Mouse (Mus musculus) myocyte (in vitro differentiated cells): ENCODE measurements around the gene Sirt7.

Experiments used
- CEBPB ChIP-seq: IDR thresholded peaks from 2 replicates; pipeline ENCODE4 v1.6.1; 2011; ENCODE audit warnings: mild to moderate bottlenecking, moderate library complexity; ENCODE audit not compliant: poor library complexity, insufficient read depth, severe bottlenecking
- MAX ChIP-seq: IDR thresholded peaks from one replicate; pipeline ENCODE4 v1.6.1; 2011; ENCODE audit warnings: low read depth, mild to moderate bottlenecking, control low read depth
- MYOD1 ChIP-seq, 3 experiments: IDR thresholded peaks; one replicate each; pipeline ENCODE4 v1.6.1; 2011; ENCODE audit warnings: control low read depth in 2 of 3, low read depth in 2 of 3, mild to moderate bottlenecking in 2 of 3, moderate library complexity in 1 of 3; ENCODE audit not compliant: insufficient read length in 2 of 3, control insufficient read depth in 1 of 3
- MYOG ChIP-seq, 3 experiments: IDR thresholded peaks; one replicate each; pipeline ENCODE4 v1.6.1; 2011; ENCODE audit warnings: control low read depth in 2 of 3, low read depth in 2 of 3, mild to moderate bottlenecking in 2 of 3; ENCODE audit not compliant: insufficient read length in 2 of 3, control insufficient read depth in 1 of 3, insufficient read depth in 1 of 3
- POLR2A ChIP-seq: IDR thresholded peaks from one replicate; pipeline ENCODE4 v1.6.1; 2011; ENCODE audit warnings: low read depth, mild to moderate bottlenecking, control low read depth, moderate library complexity; ENCODE audit not compliant: insufficient read length
- POLR2AphosphoS2 ChIP-seq: IDR thresholded peaks from one replicate; pipeline ENCODE4 v1.6.1; 2011; ENCODE audit warnings: low read depth, control low read depth; ENCODE audit not compliant: insufficient read length
- SRF ChIP-seq: IDR thresholded peaks from one replicate; pipeline ENCODE4 v1.6.1; 2011; ENCODE audit warnings: low read depth; ENCODE audit not compliant: control insufficient read depth, insufficient read length
- TCF12 ChIP-seq: IDR thresholded peaks from one replicate; pipeline ENCODE4 v1.6.1; 2011; ENCODE audit warnings: mild to moderate bottlenecking, control low read depth; ENCODE audit not compliant: poor library complexity, insufficient read depth, severe bottlenecking
- TCF3 ChIP-seq: IDR thresholded peaks from one replicate; pipeline ENCODE4 v1.6.1; 2011; ENCODE audit warnings: low read depth, control low read depth; ENCODE audit not compliant: insufficient read length
- USF1 ChIP-seq: IDR thresholded peaks from one replicate; pipeline ENCODE4 v1.6.1; 2011; ENCODE audit warnings: low read depth, mild to moderate bottlenecking, control low read depth, moderate library complexity

GRCm38 (mm10) chr11:120609250-120609649 lies 15.8 kb downstream of the Sirt7 start:
- TF ChIP-seq MYOG (IDR thresholded peaks at IDR 0.05; ENCODE audit: control insufficient read depth in 1 of 3, insufficient read depth in 1 of 3, insufficient read length in 2 of 3, low read depth in 2 of 3) (no peak), TCF12 (no peak), MAX (no peak), POLR2A (no peak), USF1 (no peak), MYOD1 (IDR thresholded peaks at IDR 0.05; ENCODE audit: control insufficient read depth in 1 of 3, insufficient read length in 2 of 3, low read depth in 2 of 3) (no peak), POLR2AphosphoS2 (no peak), TCF3 (no peak), CEBPB (no peak), SRF (no peak)
